Mouse (Mus musculus): ENCODE results near the gene Plk5. TPM values are rescaled to one million over a fixed set of nuclear protein-coding genes. Genes with fewer than 3 reads are reported as not detected.

Plk5 gene
- total RNA-seq, 2 experiments from 2014 or later: 0.10 to 0.45 TPM

GRCm38 (mm10) chr10:80348981-80349380, 7.3 kb upstream of the Plk5 start:
- DNase-seq: peak; percentile 73
- TF ChIP-seq CTCF (IDR thresholded peaks at IDR 0.05): no peak
- intact Hi-C loops (cut with DNase I): loop anchor here (1.0 kb wide), 1 partner anchor 54 kb away; the partner anchor contains the start of gene Apc2
- Histone ChIP-seq H3K4me3 (peak overlapping the region; percentile 72), H3K27ac (peak overlapping the region; percentile 88)

- peak; percentile 90 for DNase-seq
- Histone ChIP-seq H3K4me3 (no peak overlapping the region), H3K27ac (no peak overlapping the region)
- TF ChIP-seq CTCF (IDR thresholded peaks at IDR 0.05): peak; percentile 98
- intact Hi-C loops (cut with DNase I): loop anchor here (1.0 kb wide), 1 partner anchor 24 kb away; no protein-coding TSS in a partner anchor
Observed at GRCm38 (mm10) chr10:80350292-80350691, 6.0 kb upstream of the Plk5 start.

- H3K4me3 ChIP-seq: no peak overlapping the region
- no peak for DNase-seq
- intact Hi-C loops (cut with DNase I): no loop called here
- no peak overlapping the region for H3K27ac ChIP-seq
- TF ChIP-seq CTCF (IDR thresholded peaks at IDR 0.05): no peak
Observed at GRCm38 (mm10) chr10:80351896-80352295, 4.4 kb upstream of the Plk5 start.

GRCm38 (mm10) chr10:80352727-80353126, 3.5 kb upstream of the Plk5 start:
- intact Hi-C loops (cut with DNase I): no loop called here
- no peak for TF ChIP-seq CTCF (IDR thresholded peaks at IDR 0.05)
- DNase-seq: no peak
- no peak overlapping the region for H3K27ac ChIP-seq
- H3K4me3 ChIP-seq: no peak overlapping the region

- intact Hi-C loops (cut with DNase I): no loop called here
- TF ChIP-seq CTCF (IDR thresholded peaks at IDR 0.05): no peak
- no peak for DNase-seq
- Histone ChIP-seq H3K27ac (no peak overlapping the region), H3K4me3 (no peak overlapping the region)
Observed at GRCm38 (mm10) chr10:80355431-80355830, 828 bp upstream of the Plk5 start.

GRCm38 (mm10) chr10:80356737-80357136, 478 bp downstream of the Plk5 start:
- DNase-seq: no peak
- TF ChIP-seq CTCF (IDR thresholded peaks at IDR 0.05): no peak
- Histone ChIP-seq H3K4me3 (peak overlapping the region; percentile 44), H3K27ac (no peak overlapping the region)
- intact Hi-C loops (cut with DNase I): no loop called here

- no peak for TF ChIP-seq CTCF (IDR thresholded peaks at IDR 0.05)
- DNase-seq: no peak
- H3K27ac ChIP-seq: no peak overlapping the region
- peak overlapping the region; percentile 54; the same call in 1 of the 2 replicates for H3K4me3 ChIP-seq
- intact Hi-C loops (cut with DNase I): no loop called here
Observed at GRCm38 (mm10) chr10:80357336-80357735, 1.1 kb downstream of the Plk5 start.

- TF ChIP-seq CTCF (IDR thresholded peaks at IDR 0.05): peak; percentile 4; the same call in 1 of the 2 replicates
- intact Hi-C loops (cut with DNase I): no loop called here
- DNase-seq: peak; percentile 57
- peak overlapping the region; percentile 54 for H3K4me3 ChIP-seq
- no peak overlapping the region for H3K27ac ChIP-seq
Observed at GRCm38 (mm10) chr10:80357994-80358639, 1.9 kb downstream of the Plk5 start.

GRCm38 (mm10) chr10:80363734-80364133, 7.5 kb downstream of the Plk5 start:
- no peak for DNase-seq
- no peak for TF ChIP-seq CTCF (IDR thresholded peaks at IDR 0.05)
- intact Hi-C loops (cut with DNase I): no loop called here
- Histone ChIP-seq H3K27ac (no peak overlapping the region), H3K4me3 (no peak overlapping the region)

GRCm38 (mm10) chr10:80365736-80366135, 9.5 kb downstream of the Plk5 start:
- Histone ChIP-seq H3K4me3 (no peak overlapping the region), H3K27ac (no peak overlapping the region)
- DNase-seq: no peak
- TF ChIP-seq CTCF (IDR thresholded peaks at IDR 0.05): no peak
- intact Hi-C loops (cut with DNase I): no loop called here

GRCm38 (mm10) chr10:80367954-80368353, 11.7 kb downstream of the Plk5 start:
- no peak overlapping the region for H3K27ac ChIP-seq
- TF ChIP-seq CTCF (IDR thresholded peaks at IDR 0.05): no peak
- no peak for DNase-seq
- H3K4me3 ChIP-seq: no peak overlapping the region
- intact Hi-C loops (cut with DNase I): no loop called here

- Histone ChIP-seq H3K27ac (no peak overlapping the region), H3K4me3 (no peak overlapping the region)
- intact Hi-C loops (cut with DNase I): no loop called here
- no peak for TF ChIP-seq CTCF (IDR thresholded peaks at IDR 0.05)
- no peak for DNase-seq
Observed at GRCm38 (mm10) chr10:80368392-80368791, 12.1 kb downstream of the Plk5 start.

- Histone ChIP-seq H3K4me3 (no peak overlapping the region), H3K27ac (no peak overlapping the region)
- DNase-seq: no peak
- TF ChIP-seq CTCF (IDR thresholded peaks at IDR 0.05): peak; percentile 50
- intact Hi-C loops (cut with DNase I): loop anchor here (10.0 kb wide), 1 partner anchor 135 kb away; no protein-coding TSS in a partner anchor
Observed at GRCm38 (mm10) chr10:80369995-80370747, 13.9 kb downstream of the Plk5 start.
